Mouse (Mus musculus) heart, embryonic 13.5 days (tissue): ENCODE results near the gene Elp5. TPM values are rescaled to one million over a fixed set of nuclear protein-coding genes. Genes with fewer than 3 reads are reported as not detected.

Source experiments
- ATAC-seq: fragments of 200-750 bp; cut with Nextera tagmentation; 2 replicates; pipeline ENCODE4 v1.8.0; 2017; ENCODE audit warnings: moderate TSS enrichment; ENCODE audit not compliant: insufficient number of reproducible peaks, low FRiP score, low TSS enrichment; ENCODE audit errors: extremely low read depth
- H3K27ac ChIP-seq: fragments of 300-500 bp; sonication (generic); replicated peaks from 2 replicates; pipeline ENCODE4 v1.5.1; 2015; ENCODE audit warnings: moderate library complexity, mild to moderate bottlenecking, inconsistent platforms
- H3K27me3 ChIP-seq: fragments of 300-500 bp; sonication (generic); replicated peaks from 2 replicates; pipeline ENCODE4 v1.6.1; 2015; ENCODE audit warnings: mild to moderate bottlenecking, inconsistent platforms
- H3K36me3 ChIP-seq: fragments of 300-500 bp; sonication (generic); 2 replicates; pipeline ENCODE4 v1.6.1; 2015; ENCODE audit warnings: mild to moderate bottlenecking, inconsistent platforms
- H3K4me1 ChIP-seq: fragments of 300-500 bp; sonication (generic); 2 replicates; pipeline ENCODE4 v1.6.1; 2015; ENCODE audit warnings: inconsistent platforms
- H3K4me2 ChIP-seq: fragments of 300-500 bp; sonication (generic); 2 replicates; pipeline ENCODE4 v1.6.1; 2015; ENCODE audit warnings: inconsistent platforms, mild to moderate bottlenecking, moderate library complexity
- H3K4me3 ChIP-seq: fragments of 300-500 bp; sonication (generic); 2 replicates; pipeline ENCODE4 v1.5.1; 2015; ENCODE audit warnings: moderate library complexity, mild to moderate bottlenecking, inconsistent platforms
- H3K9ac ChIP-seq: fragments of 300-500 bp; sonication (generic); 2 replicates; pipeline ENCODE4 v1.6.1; 2015; ENCODE audit warnings: inconsistent platforms, mild to moderate bottlenecking, moderate library complexity
- H3K9me3 ChIP-seq: fragments of 300-500 bp; sonication (generic); 2 replicates; pipeline ENCODE4 v1.6.1; 2016; ENCODE audit warnings: inconsistent platforms
- WGBS: fragments of 180-500 bp; shearing (Covaris S2); methylation state at CpG from one replicate; pipeline ENCODE4 v1.1.7; 2015; ENCODE audit warnings: mixed read lengths; 5-methylcytosine and 5-hydroxymethylcytosine counted together
- polyA plus RNA-seq: library from polyadenylated mRNA; unstranded; fragments of >200 nt; fragmentation: Nextera tagmentation; extraction: Ambion mirVana; gene quantifications from 2 replicates; pipeline ENCODE4 v1.2.1, GENCODE M21; 2015

Gene Elp5
- polyA plus RNA-seq, 1 experiment from 2014 or later, result 111 TPM

DNA sequence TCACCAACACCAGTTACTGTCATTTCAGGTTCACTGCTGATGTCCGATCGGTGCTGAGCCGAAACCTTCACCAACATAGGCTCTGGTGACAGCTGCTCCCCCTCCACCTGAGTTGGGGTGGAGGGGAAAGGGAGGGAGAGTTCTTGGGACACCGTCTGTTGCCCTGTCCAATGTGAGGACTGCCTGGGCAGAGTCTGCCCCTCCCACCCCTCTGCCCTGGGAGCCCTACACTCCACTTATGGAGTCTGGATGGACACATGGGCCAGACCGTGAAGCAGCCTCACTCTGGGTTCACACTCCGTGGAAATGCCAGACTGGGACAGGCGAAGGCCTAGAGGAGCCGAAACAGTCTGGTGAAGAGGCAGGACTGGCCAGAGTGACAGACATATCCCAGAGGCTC, 7.6 kb upstream of the Elp5 start:
- Histone ChIP-seq H3K4me1 (peaks cover 27% of the 10 kb centered on the region), H3K27ac (peak overlapping the region; percentile 98), H3K27me3 (no peaks in the 10 kb centered on the region), H3K9me3 (no peaks in the 10 kb centered on the region), H3K36me3 (peaks cover 80% of the 10 kb centered on the region), H3K4me2 (no peak overlapping the region; the same call in 1 of the 2 replicates), H3K4me3 (peak overlapping the region; percentile 82; the same call in 1 of the 2 replicates), H3K9ac (peak overlapping the region; percentile 96; the same call in 1 of the 2 replicates)
- 77% methylated on average over 8 of the region's 8 CpGs for whole genome bisulfite sequencing
- ATAC-seq, result no peak

DNA sequence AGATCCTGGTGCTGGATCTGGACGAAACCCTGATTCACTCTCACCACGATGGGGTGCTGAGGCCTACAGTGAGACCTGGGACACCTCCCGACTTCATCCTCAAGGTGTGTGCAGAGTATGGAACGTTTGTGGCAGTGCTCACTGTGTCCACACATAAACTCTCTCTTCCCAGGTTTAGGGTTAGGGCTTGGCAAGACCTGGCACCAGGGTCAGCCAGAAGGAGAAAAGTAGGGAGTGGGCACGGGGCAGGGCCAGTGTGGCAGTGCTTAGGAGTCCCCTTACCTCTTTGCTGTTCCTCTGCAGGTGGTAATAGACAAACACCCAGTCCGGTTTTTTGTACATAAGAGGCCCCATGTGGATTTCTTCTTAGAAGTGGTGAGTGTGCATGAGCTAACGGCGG, 2.1 kb upstream of the Elp5 start:
- no peak for ATAC-seq
- peaks cover 27% of the 10 kb centered on the region for H3K4me1 ChIP-seq
- H3K9me3 ChIP-seq, result no peaks in the 10 kb centered on the region
- H3K9ac ChIP-seq, result no peak overlapping the region
- no peak overlapping the region for H3K4me3 ChIP-seq
- peaks cover 60% of the 10 kb centered on the region for H3K36me3 ChIP-seq
- H3K4me2 ChIP-seq, result no peak overlapping the region
- no peaks in the 10 kb centered on the region for H3K27me3 ChIP-seq
- WGBS, result 85% methylated on average over 8 of the region's 8 CpGs
- H3K27ac ChIP-seq, result no peak overlapping the region

DNA sequence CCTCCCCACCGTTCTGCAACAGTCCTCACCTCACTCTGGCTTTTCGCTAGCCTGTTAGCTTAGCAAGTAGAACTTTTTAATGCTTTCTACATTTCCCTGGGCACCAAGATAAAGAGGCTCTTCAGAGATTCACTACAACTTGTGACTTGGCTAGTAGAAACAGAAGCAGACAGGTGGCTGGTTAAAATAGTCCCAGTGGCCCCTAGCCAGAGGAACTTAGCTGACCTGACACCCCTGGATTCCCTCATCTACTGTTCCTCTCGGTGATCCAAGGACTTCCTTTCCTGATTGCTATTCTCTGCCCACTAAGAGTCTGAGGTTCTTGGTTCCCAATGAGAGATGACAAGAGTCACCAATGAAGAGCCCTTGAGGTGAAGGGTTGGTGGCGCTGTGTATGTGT, 1.1 kb upstream of the Elp5 start:
- H3K4me1 ChIP-seq, result peaks cover 35% of the 10 kb centered on the region
- ATAC-seq, result no peak
- peak overlapping the region; percentile 100 for H3K4me3 ChIP-seq
- H3K27ac ChIP-seq, result peak overlapping the region; percentile 99
- H3K9me3 ChIP-seq, result no peaks in the 10 kb centered on the region
- peak overlapping the region; percentile 87 for H3K4me2 ChIP-seq
- peaks cover 54% of the 10 kb centered on the region for H3K36me3 ChIP-seq
- H3K27me3 ChIP-seq, result no peaks in the 10 kb centered on the region
- peak overlapping the region; percentile 100 for H3K9ac ChIP-seq
- WGBS, result 75% methylated on average over 4 of the region's 4 CpGs

DNA sequence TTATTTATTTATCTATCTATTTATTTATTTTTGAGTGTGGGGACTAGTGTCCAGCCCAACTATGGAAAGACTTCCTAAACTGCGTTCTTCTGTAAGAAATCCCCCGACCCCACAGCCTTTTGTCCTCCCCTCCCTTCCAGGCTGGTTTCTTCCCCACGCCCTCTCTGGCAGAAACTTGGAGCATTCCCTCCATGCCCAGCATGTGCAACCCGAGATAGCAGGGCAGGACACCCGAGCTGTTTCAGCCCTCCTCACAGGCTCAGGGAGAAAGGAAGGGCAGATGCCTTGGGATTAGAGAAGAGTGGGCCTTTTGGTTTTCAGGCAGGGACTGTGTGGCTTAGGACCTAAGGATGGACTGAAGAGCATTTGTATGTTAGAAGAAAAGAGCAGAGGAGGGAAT, 560 bp upstream of the Elp5 start:
- 17% methylated on average over 5 of the region's 5 CpGs for WGBS
- H3K27ac ChIP-seq, result peak overlapping the region; percentile 99
- peak overlapping the region; percentile 100 for H3K9ac ChIP-seq
- peak overlapping the region; percentile 87 for H3K4me2 ChIP-seq
- H3K4me1 ChIP-seq, result peaks cover 35% of the 10 kb centered on the region
- peaks cover 54% of the 10 kb centered on the region for H3K36me3 ChIP-seq
- peak overlapping the region; percentile 100 for H3K4me3 ChIP-seq
- ATAC-seq, result no peak
- no peaks in the 10 kb centered on the region for H3K27me3 ChIP-seq
- no peaks in the 10 kb centered on the region for H3K9me3 ChIP-seq

DNA sequence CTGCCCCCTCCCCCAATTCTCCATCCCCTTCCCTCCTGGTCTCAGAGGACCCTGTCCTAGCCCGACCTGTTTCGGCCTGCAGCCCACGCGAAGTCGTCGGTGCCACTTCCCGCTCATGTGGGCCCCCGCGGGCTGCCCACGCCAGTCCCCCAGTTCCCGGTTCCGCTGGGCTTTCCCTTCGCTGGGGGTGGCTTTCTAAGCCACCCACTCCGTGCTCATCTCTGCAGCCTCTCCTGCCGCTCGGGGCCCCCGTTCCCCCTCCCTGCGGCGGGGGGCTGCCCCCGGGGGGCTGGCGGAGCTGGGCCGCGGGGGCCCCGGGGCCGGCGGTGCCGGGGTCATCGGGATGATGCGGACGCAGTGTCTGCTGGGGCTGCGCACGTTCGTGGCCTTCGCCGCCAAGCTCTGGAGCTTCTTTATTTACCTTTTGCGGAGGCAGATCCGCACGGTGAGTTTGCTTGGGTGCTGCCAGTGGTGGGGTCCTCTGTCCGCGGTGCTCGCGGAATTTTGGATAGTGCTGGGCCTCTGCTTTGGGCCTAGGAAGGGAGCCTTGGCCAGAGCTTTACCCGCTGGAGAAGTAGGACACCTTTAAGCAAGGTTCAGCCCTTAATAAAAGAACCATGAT, 1.1 kb downstream of the Elp5 start, which contains the start of gene Ctdnep1:
Gene Ctdnep1 (plus strand): TSS at position 16 of the 622 bp plus-strand sequence.
- no peaks in the 10 kb centered on the region for H3K27me3 ChIP-seq
- peaks cover 35% of the 10 kb centered on the region for H3K4me1 ChIP-seq
- H3K4me2 ChIP-seq, result peak within 1 kb of the TSS; percentile 87
- H3K9ac ChIP-seq, result peak within 1 kb of the TSS; percentile 100
- H3K4me3 ChIP-seq, result peak within 1 kb of the TSS; percentile 100
- peak within 1 kb of the TSS; percentile 99 for H3K27ac ChIP-seq
- ATAC-seq, result peak; percentile 14; the same call in 1 of the 2 replicates
- no peaks in the 10 kb centered on the region for H3K9me3 ChIP-seq
- WGBS, result under 1% methylated on average over 43 of the region's 43 CpGs
- peaks cover 54% of the 10 kb centered on the region for H3K36me3 ChIP-seq

DNA sequence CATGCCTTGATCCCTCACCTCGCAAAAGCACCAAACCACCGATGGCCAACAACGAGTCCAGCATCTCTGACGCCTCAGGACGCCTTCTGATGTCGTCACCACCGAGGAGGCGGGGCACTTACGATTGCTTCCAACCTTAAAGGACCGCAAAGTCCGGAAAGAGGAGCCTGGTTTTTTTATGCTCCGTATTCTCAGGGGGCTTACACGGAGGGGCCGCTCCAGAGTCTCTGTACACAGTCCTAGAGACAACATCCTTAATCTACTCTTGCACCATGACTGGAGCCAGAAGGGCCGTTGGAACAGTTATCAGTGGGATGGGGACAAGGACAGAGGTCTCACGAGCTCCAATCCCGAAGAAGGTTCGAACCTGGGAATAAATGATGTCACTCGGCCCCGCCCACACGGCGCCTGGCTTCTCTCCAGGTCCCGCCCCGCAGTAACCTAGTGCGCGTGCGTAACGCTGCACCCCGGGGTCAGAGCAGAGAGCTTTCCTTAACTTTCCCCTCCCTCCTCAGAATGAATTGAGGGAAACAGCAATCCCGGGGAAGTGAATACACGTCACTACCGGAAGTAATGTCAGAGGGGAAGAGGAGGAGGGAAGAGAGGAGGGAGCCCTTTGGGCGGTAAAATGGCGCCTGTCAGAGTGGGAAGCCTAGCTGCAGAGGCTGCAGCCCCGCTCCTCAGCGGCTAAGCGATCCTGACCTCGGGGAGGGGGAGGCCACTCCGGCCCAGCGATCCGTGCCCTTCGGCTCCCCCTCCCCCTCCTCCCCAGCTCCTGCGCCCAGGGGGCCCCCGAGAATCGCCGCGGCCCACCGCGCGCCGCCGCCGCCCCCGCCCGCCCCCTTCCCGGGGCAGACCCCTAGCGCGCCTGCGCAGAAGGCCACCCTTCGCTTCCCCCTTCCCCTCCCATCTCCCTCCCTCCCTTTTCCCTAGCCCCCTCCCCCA, 1.8 kb downstream of the Elp5 start:
- WGBS, result under 1% methylated on average over 43 of the region's 60 CpGs
- peak overlapping the region; percentile 100 for H3K9ac ChIP-seq
- H3K27me3 ChIP-seq, result no peaks in the 10 kb centered on the region
- no peaks in the 10 kb centered on the region for H3K9me3 ChIP-seq
- peaks cover 35% of the 10 kb centered on the region for H3K4me1 ChIP-seq
- H3K4me2 ChIP-seq, result peak overlapping the region; percentile 87
- H3K4me3 ChIP-seq, result peak overlapping the region; percentile 100
- ATAC-seq, result peak; percentile 90
- H3K36me3 ChIP-seq, result peaks cover 54% of the 10 kb centered on the region
- H3K27ac ChIP-seq, result peak overlapping the region; percentile 99

DNA sequence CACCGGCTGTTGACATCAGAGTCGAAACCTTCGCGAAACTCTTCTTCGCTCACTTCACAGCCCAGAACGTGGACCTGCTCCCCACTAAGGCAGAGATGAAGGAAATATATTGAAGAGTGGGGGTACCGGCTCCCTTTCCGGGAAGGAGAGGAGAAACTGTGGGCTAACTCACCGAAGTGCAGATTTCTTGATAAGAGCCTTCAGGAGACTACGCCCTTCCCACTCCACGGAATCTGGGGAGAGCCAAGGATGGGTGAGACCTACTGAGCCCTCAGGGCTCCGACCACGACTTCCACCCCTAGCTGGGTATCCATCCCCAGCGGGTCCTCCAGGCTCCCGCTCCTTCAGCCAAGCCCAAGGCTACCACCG, 2.5 kb downstream of the Elp5 start:
- Histone ChIP-seq H3K9ac (peak overlapping the region; percentile 100), H3K36me3 (peaks cover 54% of the 10 kb centered on the region)

DNA sequence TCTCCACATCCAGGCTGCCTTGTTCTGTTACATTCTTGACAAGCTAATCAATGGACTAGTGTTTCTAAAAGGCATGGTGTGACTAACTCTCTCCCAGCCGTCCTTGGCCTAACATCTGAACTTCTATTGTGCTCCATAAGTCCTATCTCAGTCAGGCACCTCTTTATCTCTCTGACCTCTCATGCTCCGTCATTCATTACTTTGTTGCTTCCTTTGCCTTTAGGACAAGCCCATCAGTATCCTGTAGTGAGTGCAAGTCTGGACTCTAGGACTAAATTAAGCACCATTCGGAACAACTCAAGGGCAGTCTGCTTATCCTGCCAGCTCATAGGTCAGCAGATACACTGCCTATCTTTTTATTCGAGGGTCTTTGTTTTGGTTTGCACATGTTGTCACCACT, 6.0 kb downstream of the Elp5 start:
- Histone ChIP-seq H3K4me1 (peaks cover 10% of the 10 kb centered on the region), H3K4me3 (no peak overlapping the region), H3K4me2 (no peak overlapping the region), H3K27ac (no peak overlapping the region), H3K27me3 (no peaks in the 10 kb centered on the region), H3K36me3 (peaks cover 76% of the 10 kb centered on the region), H3K9me3 (no peaks in the 10 kb centered on the region), H3K9ac (no peak overlapping the region)
- ATAC-seq, result no peak
- WGBS, result 42% methylated on average over 4 of the region's 4 CpGs

More for the DNA sequence above, 2.5 kb downstream of the Elp5 start:
- Histone ChIP-seq H3K4me2 (peak overlapping the region; percentile 87), H3K9me3 (no peaks in the 10 kb centered on the region), H3K27me3 (no peaks in the 10 kb centered on the region), H3K4me1 (peaks cover 35% of the 10 kb centered on the region), H3K27ac (peak overlapping the region; percentile 99), H3K4me3 (peak overlapping the region; percentile 100)
- ATAC-seq, result no peak
- 3% methylated on average over 16 of the region's 16 CpGs for WGBS

DNA sequence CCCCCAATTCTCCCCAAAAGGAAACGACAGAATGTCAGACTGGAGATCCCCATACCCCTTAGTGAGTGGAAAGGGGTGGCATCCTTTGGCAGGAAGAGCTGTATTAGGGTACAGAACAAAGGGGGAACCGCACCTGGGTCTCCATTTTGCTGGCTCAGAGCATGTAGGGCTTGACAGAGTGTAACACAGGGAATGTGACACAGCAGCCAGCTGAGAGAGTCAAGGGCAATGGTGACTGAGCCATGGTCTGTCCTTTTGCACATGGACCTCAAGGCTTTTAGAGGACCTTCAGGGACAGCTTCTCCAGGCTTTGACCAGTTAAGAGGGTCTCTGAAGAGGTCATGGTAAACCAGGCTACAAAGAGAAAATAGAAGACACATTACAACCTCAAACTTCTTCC, 7.4 kb downstream of the Elp5 start:
- peaks cover 10% of the 10 kb centered on the region for H3K4me1 ChIP-seq
- peaks cover 88% of the 10 kb centered on the region for H3K36me3 ChIP-seq
- ATAC-seq, result no peak
- H3K27me3 ChIP-seq, result no peaks in the 10 kb centered on the region
- no peak overlapping the region for H3K4me2 ChIP-seq
- WGBS, result 93% methylated on average over 2 of the region's 2 CpGs
- H3K9me3 ChIP-seq, result no peaks in the 10 kb centered on the region
- no peak overlapping the region for H3K4me3 ChIP-seq
- H3K9ac ChIP-seq, result no peak overlapping the region
- no peak overlapping the region for H3K27ac ChIP-seq

DNA sequence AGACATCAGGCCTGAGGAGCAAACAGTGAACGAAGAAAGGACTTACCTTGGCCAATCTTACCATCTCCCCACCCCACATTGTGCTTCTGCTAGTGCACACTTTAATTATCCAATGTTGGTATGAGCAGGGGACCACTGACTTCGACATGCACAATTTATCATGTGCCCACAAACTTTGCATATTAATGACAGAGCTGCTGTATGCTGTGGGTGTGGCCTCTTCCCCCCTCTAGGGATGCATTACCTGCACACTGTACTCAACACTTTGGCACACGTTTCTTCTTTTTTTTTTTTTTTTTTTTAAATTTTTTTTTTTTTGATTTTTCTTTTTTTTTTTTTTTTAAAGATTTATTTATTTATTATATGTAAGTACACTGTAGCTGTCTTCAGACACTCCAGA, 11.5 kb downstream of the Elp5 start:
- H3K4me2 ChIP-seq, result no peak overlapping the region
- H3K9ac ChIP-seq, result no peak overlapping the region
- ATAC-seq, result no peak
- H3K36me3 ChIP-seq, result peaks cover 78% of the 10 kb centered on the region
- H3K4me3 ChIP-seq, result no peak overlapping the region
- 85% methylated on average over 3 of the region's 3 CpGs for WGBS
- H3K27ac ChIP-seq, result no peak overlapping the region
- H3K27me3 ChIP-seq, result peaks cover 25% of the 10 kb centered on the region
- H3K4me1 ChIP-seq, result peaks cover 13% of the 10 kb centered on the region
- no peaks in the 10 kb centered on the region for H3K9me3 ChIP-seq

DNA sequence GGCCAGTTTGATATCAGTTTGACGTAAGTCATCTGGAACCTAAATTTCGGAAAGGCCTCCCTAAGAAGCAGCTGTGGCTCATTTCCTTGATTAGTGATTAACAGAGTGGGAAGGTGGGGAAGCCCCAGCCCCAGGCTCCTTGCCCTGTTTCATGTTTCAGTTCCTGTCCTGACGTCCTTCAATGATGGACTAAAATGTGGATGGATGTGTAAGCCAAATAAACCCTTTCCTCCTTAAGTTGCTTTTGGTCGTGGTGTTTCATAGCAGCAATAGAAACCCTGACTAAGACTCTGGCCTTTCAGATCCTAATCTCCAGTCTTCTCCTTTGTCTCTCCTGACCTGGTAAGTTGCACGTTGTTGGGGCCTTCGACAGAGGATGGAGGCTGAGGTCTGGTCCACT, 12.1 kb downstream of the Elp5 start:
- ATAC-seq, result no peak
- WGBS, result 85% methylated on average over 6 of the region's 6 CpGs
- peaks cover 17% of the 10 kb centered on the region for H3K4me1 ChIP-seq
- H3K4me3 ChIP-seq, result no peak overlapping the region
- H3K9ac ChIP-seq, result no peak overlapping the region
- peaks cover 31% of the 10 kb centered on the region for H3K27me3 ChIP-seq
- no peak overlapping the region for H3K4me2 ChIP-seq
- H3K27ac ChIP-seq, result no peak overlapping the region
- peaks cover 73% of the 10 kb centered on the region for H3K36me3 ChIP-seq
- H3K9me3 ChIP-seq, result no peaks in the 10 kb centered on the region
